Mouse (Mus musculus): Measurements from ENCODE around the gene Tfr2. TPM values are rescaled to one million over a fixed set of nuclear protein-coding genes. Genes with fewer than 3 reads are reported as not detected.
"Not testable (repeated sequence)": the region's sequence is repeated elsewhere in the genome, so short reads cannot be mapped to it uniquely, and the experiment has no call there.

The Tfr2 gene
- total RNA-seq, 2 experiments from 2014 or later = 8.1 to 8.9 TPM

DNA sequence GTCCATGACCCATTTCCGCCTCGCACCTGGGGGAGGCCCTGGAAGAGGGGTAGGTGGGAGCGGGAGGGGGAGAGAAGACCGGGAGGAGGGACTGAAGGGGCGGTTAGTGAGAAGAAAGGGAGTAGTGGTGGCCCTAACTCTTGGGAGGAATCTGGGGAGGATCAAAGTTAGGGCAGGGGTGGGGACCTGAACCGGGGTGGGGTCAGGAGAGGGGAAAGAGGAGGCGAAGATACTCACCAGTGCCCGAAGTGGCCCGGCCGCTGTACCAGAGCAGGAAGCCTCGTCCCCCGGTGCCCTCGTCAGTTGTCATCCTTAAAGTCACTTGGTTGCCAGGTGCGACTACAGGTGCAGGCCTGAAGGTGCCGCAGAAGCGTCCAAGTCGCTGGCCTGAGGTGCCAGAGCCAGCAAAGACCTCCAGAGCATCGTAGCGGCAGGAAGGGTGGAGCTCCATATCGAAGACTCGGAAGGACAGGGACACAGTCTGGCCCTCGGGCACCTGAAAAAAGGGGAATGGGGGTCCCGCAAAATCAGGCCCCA is 39.1 kb downstream of the Tfr2 start:
- intact Hi-C loops (cut with DNase I) = no loop called here
- DNase-seq (ENCODE audit: low spot score in 2 of 2) = no peak

DNA sequence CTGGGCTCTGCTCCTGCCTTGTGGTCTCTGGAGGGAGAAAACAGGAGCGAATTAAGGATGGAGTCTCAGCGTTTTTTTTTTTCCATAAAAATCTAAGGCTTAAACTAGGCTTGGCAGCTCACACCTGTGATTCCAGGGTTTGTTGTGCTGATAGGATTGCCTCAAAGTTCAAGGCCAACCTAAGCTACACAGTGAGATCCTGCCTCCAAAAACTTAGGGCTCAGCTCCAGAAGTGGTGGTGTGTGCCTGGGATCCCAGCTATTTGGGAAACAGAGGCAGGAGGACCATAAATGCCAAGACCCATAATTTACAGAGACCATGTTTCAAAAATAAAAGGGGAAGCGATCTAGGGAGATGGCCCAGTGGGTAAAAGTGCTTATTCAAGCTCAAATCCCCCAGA is 39.7 kb downstream of the Tfr2 start:
- DNase-seq (ENCODE audit: low spot score in 2 of 2) = no peak
- intact Hi-C loops (cut with DNase I) = no loop called here

DNA sequence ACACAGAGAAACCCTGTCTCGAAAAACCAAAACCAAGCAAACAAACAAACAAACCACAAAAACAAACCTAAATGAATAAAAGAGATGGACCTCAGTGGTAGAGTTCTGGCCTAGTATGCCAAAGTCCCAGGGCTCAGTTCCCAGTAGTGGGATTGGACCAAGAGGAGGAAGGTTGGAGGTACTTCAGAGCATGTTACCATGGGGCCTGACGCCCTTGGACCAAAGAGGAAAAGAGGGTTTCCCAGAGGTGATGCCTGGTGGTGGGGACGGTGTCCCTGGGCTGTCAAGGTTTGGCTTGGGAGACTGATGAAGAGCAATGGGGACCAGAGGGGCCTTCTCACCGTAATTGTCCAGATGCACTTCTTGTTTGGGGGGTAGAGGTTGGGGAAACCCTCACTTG is 40.4 kb downstream of the Tfr2 start:
- intact Hi-C loops (cut with DNase I) = no loop called here

DNA sequence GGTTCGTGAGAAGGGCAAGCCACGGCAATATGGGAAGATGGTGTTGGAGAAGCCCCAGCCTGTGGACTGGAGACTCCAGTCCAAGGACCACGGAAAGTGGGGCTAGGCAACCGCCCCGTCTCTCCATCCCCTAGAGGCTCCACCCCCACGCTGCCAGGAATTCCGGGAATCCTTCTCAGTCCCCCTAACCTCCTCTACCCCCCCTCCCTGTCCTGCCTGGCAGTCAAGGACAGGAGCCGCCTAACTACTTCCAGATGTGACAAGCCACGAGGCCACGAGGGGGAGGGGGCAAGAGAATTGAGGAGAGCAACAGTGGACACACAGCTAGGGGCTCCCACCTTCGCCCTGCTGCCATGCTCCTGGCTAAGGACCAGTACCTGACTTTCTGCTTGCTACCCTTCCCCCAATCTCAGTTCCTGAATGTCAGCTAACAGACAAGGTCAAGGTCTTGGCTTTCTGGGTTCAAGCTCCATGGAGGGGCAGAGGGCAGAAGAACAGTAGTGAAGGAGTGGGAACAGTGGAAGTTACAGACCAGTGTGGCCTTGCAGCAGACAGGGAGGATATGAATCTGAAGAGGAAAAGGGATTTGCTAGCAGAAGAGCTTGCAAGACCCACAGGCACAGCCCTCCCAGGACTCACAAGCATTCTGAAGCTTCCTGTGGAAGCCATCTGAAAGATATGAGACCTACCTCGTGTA is 41.1 kb downstream of the Tfr2 start:
- no peak for DNase-seq (ENCODE audit: low spot score in 2 of 2)
- intact Hi-C loops (cut with DNase I) = no loop called here

More for the DNA sequence above, 40.4 kb downstream of the Tfr2 start:
- DNase-seq (ENCODE audit: low spot score in 2 of 2) = no peak

DNA sequence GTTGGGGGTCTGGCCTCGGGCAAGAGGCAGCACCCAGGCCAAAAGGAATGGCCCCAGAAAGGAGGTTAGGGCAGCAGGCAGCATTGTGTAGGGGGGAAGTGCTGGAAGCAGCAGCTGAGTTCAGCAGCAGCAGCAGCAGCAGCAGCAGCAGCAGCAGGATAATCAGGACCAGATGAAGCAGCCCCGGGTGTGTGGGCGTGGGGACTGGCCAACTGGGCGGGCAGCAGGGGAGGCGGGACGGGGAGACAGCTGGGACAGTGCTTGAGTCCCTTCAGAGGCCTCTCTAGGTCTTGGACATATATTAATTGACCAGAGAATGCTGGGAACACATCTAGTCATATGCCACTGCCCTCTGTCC is 41.6 kb downstream of the Tfr2 start:
- intact Hi-C loops (cut with DNase I) = no loop called here
- no peak for DNase-seq (ENCODE audit: low spot score in 2 of 2)

DNA sequence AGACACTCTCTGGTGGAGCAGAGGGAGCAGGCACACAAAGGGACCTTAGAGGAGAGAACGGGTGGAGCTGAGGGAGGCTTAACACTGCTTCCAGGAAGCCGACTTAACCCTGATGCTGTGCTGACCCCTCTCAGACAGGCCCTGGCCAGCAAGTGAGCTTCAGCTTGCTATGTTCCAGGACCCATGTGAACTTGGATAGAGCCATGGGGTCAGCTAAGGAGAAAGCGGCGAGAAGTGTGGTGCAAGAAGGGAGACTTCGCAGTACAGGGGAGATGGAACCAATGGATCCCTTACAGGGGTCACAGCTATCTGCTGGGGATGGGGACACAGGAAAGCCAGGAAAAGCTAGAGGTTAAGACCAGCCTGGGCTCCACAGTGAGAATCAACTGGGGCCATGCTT is 43.4 kb downstream of the Tfr2 start:
- intact Hi-C loops (cut with DNase I) = no loop called here
- no peak for DNase-seq (ENCODE audit: low spot score in 2 of 2)

DNA sequence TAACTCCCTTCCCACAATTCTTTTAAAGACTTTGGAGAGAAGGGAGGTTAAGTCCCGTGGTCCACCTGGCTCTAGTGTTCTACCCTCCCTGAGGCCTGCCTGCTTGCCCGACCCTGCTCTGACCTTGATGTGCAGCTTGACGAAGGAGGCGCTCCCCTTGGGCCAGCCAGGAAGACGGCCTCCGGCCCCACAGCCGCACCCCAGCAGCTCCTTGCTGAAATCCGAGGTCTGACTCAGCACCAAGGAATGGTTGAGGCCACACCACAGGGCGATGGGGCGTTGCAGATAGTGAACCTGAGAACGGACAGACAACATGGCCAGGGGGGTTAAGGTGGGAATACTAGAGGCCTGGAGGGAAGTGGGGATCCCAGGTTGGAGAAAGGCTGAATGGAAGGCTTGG is 43.9 kb downstream of the Tfr2 start, which contains the start of gene Pcolce:
Gene Pcolce (minus strand): TSS at position 235 of the 400 bp plus-strand sequence.
- intact Hi-C loops (cut with DNase I) = no loop called here
- DNase-seq (ENCODE audit: low spot score in 2 of 2) = no peak

DNA sequence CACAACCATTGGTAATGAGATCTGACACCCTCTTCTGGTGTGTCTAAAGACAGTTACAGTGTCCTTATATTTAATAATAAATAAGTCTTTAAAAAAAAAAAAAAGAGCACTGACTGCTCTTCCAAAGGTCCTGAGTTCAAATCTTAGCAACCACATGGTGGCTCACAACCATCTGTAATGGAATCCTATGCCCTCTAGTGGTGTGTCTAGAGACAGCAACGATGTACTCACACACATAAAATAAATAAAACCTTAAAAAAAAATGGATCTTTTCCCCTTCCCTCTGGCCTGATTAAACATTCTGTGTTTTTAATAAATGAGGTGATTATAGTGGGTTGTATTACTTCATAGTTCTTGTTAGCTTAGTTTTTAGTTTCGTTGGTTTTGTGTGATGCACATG is 45.3 kb downstream of the Tfr2 start:
- DNase-seq (ENCODE audit: low spot score in 2 of 2); intact Hi-C loops (cut with DNase I): not testable (repeated sequence)

DNA sequence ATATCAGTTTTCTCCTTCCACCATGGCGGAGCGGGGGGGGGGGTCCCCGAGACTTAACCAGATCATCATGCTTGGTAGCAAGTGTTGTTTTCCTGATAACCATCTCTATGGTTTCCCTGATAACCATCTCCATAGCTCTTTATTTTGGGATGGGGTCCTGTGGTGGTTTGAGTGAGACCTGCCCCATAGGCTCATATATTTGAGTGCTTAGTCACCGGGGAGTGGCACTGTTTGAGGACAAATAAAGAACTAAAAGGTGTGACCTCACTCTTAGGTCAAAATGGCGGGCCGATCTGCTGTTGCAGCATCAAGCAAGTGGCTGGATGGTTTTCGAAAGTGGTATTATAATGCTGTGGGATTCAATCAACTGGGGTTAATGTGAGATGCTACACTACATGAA is 45.7 kb downstream of the Tfr2 start:
- intact Hi-C loops (cut with DNase I) = no loop called here
- no peak for DNase-seq (ENCODE audit: low spot score in 2 of 2)

DNA sequence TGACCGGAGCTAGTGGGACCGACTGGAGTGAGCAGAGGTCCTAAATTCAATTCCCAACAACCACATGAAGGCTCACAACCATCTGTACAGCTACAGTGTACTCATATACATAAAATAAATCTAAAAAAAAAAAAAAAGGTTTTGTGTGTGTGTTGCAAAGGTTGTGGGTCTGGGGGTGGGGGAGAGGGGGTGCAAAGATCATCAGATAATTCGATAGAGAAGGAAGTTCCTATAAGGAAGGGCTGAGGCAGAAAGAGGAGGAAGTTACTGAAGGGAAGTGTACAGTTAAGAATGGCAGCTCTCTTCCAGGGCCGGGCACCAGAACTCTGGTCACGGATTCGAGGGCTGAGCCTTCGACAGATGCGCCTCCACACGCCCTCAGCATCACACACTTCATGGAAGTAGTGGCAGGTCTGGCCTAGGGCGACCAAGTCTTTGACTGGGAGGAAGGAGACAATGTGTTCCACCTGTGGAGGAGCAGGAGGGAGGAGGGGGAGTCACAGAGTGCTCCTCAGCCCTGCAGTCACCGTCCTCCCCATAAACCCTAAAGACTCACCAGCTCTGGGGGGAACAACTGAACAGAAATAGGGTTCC is 54.4 kb downstream of the Tfr2 start:
- intact Hi-C loops (cut with DNase I) = no loop called here
- DNase-seq (ENCODE audit: low spot score in 2 of 2) = no peak

DNA sequence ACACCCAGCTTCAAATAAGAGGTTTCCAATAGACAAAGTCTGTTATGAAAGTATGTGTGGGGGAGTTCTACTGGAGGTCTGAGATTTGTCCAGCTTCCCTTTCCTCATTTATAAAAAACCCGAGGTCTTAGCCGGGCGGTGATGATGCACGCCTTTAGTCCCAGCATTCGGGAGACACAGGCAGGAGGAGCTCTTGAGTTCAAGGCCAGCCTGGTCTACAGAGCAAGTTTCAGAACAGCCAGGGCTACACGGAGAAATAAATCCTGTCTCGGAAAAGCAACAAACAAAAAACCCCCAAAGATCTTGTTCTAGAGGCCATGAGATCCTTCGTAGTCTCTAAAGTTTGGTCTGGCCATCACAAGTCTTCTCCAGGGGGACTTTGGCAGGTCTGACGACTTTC is 58.4 kb downstream of the Tfr2 start:
- DNase-seq (ENCODE audit: low spot score in 2 of 2) = no peak
- intact Hi-C loops (cut with DNase I) = loop anchor here (2.0 kb wide), 1 partner anchor 27 kb away; the partner anchor contains the start of gene Mospd3

DNA sequence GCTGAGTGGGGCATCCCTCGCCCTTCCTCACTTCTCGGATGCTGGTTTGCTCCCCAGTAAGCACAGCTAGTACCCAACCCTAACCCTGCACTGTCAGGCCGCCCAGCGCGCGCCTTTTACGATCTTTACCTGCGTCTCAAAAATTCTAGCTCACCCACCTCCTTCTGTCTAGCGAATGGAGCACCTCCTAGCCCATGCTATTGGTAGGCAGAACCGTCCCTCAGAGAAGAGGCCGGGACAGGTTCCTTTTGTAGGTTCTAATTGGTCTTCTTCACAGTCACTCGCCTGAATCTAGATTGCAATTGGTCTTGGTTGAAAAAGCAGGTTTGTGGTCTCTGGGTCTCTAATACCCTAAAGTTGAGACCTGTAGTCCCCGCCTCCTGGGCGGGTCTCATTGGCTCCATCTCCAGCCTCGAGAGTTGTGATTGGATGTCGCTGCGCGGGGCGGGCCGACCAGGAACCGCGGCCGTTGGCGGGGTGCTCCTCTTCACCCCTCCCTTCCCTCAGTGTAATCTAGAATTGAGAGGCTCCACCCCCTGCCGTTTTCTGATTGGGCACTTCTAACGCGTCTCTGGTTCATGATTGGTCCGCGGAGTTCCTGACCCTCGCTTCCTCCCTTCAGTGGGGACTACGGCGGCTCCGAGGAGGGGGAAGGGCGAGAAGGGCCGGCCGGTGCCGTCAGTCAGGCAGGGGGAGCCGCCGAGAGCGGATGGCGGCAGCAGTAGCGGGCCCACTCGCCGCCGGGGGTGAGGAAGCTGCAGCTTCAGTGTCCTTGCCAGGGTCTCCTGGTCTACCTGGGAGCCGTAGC is 59.1 kb downstream of the Tfr2 start, which contains the start of the genes Fbxo24, Lrch4 and Gm20605:
Gene Fbxo24 (minus strand): TSS at position 505 of the 808 bp plus-strand sequence.
Gene Lrch4 (plus strand): TSS at position 624 of the 808 bp plus-strand sequence.
Gene Gm20605 (plus strand): TSS at position 678 of the 808 bp plus-strand sequence.
- peak; percentile 98 to 100 for DNase-seq (ENCODE audit: low spot score in 2 of 2)
- intact Hi-C loops (cut with DNase I) = loop anchor here (1.0 to 2.0 kb wide), 2 partner anchors 28 to 95 kb away; partner anchors contain the start of genes Epo, Gnb2 and Mospd3

DNA sequence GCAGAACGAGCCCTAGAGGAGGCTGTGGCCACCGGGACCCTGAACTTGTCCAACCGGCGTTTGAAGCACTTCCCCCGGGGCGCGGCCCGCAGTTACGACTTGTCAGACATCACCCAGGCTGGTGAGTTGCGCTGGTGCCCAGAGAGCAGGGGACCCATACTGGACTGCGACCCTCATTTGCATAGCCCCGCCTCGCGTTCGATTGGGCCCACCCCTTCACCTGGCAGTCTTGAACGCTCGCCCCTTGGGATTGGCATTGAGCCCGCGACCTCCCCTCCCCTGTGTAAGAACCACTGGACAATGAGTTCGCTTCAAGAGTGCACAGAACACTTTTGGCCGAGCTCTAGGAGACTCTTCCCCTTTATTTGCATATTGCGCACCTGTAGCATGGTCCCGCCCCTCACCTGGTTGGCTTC is 59.7 kb downstream of the Tfr2 start:
- intact Hi-C loops (cut with DNase I) = loop anchor here (1.0 to 2.0 kb wide), 2 partner anchors 29 to 96 kb away; partner anchors contain the start of genes Epo, Gnb2 and Mospd3
- DNase-seq (ENCODE audit: low spot score in 2 of 2) = no peak

DNA sequence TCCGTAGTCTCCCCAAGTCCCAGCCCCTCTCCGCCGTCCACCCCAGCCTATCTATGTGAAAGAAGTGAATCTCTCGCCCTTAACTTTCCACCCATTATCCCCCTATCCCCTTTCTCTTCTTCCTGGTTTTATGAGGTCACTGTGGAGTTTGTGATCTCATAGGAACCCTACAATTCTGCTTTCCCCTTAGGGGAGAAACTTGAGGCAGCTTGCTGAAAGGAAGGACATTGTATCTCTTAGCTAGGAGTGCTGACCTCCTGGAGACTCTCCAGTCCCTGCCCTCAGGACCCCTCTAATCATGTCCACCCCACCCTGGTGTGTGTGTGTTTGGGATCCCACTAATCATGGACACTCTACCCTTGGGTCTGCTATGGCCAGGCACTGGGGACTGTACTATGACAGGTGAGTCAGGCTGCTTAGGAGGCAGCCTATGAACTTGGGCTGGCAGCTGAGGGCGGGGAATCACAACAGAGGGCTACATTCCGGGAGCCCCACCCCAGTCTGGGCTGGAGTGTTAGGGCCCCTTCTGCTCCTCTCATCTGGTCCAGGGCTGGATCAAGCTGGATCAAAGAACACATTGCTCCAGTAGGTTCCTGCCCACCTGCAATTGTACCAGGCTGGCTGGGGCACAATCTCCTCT is 60.4 kb downstream of the Tfr2 start:
- no peak for DNase-seq (ENCODE audit: low spot score in 2 of 2)
- intact Hi-C loops (cut with DNase I) = loop anchor here (1.0 to 2.0 kb wide), 2 partner anchors 29 to 97 kb away; partner anchors contain the start of genes Epo, Gnb2 and Mospd3

DNA sequence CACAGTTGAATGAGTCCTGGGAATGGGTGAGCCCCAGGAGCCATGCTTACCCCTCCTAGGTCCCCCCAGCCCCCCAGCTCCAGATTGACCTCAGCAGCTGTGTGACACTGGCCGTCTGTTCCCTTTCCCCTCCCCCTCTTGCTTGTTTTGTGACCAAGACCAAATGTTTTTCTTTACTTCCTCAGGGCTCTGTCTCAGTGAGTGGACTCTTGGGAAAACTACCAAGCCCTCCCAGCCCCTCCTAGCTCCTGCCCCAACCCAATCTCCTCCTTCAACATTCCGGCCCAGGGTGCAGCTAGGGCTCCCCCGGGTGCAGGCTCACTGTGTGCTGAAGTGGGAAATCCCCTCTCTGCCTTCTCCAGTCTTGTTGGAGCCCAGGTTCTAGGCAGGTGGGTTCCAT is 61.0 kb downstream of the Tfr2 start:
- intact Hi-C loops (cut with DNase I) = no loop called here
- no peak for DNase-seq (ENCODE audit: low spot score in 2 of 2)

DNA sequence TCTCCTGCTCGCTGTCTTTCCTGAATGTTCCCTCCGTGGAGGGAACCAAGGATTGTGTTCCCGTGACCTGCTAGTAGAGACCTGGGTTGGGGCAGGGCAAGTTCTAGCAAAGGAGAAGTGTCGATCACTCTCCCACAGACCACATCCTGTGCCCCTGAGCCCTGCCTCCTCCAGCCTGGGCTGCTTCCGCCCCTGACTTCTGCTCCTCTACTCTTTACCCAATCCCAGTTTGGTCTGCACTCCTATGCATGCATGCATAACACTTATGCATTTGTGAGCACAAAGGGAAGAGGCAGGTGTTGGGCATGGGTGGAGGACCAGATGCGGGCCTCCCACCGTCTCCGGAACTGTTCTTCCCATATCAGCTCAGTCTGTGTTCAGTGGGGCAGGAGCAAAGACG is 61.5 kb downstream of the Tfr2 start:
- intact Hi-C loops (cut with DNase I) = no loop called here
- peak in 1 of 2 experiments; percentile 64 for DNase-seq (ENCODE audit: low spot score in 2 of 2)

DNA sequence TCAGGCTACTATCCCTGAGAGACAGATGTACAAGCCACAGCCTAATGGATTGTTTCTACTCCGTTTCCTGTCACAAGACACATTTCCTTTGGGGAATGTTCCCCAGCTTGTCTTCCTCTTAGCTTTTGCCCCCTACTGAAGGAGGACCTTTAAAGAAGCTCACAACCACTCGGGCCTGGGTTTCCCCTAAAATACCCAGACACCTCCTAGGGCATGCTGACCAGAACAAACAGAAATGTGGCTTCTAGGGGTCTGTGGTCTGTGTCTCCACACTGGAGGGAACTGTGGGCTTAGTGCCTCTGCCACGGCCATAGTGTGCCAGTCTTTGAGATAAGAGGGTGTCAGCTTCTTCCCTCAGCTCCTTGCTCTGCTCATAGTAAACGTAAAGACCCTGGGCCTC is 62.0 kb downstream of the Tfr2 start:
- intact Hi-C loops (cut with DNase I) = no loop called here
- DNase-seq (ENCODE audit: low spot score in 2 of 2) = no peak

DNA sequence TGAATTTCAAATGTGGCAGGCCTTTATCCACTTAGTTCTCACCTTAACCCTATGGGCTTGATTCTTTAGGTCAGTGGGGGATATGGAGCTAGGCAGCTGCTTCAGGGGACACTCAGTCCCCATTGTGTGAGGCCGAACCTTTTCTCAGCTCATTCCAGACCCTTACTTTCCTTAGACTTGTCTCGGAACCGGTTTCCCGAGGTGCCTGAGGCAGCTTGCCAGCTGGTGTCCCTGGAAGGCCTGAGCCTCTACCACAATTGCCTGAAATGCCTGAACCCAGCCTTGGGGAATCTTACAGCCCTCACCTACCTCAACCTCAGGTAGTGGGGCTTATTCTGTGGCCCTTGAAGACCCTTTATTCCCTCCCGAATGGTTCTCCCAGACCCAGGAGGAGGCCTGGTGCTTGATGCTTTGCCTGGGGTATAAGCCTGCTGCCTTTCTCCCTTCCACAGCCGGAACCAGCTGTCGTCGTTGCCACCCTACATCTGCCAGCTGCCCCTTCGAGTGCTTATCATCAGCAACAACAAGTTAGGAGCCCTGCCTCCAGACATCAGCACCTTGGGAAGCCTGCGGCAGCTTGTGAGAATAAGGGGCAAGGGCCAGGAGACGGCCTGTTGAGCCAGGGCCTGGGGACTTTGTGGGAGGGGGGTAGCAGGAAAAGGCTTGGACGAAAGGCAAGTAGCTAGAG is 63.9 kb downstream of the Tfr2 start:
- no peak for DNase-seq (ENCODE audit: low spot score in 2 of 2)
- intact Hi-C loops (cut with DNase I) = no loop called here

Data from left cerebral cortex, postnatal 25 days (tissue).